Comparison of ENCODE assay signal across 28 mouse cellular contexts in the genomic region with DNA sequence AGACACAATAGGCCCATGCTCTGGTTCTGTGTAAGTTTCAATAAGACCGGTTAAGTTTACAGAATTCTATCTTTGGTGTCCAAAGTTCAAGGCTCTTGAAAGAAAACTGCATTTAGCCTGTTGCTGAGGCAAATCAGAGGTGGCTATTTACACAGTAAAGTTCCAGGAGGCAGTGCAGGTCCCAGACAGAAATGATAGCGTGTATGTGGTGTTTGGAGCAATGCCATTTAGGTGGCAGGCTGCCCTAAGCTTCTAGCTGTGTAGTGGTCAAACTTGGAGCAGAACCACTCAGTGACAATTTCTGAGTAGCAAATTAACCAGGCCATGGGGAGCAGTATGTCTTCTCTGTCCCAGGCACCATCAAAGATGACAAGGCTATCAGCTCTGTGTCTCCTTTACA.
DNase-seq lines count a peak whose midpoint lies in the region; ATAC-seq and TF ChIP-seq lines count a peak whose summit lies in the region.
"Had no signal": no experiment of that assay in that cellular context is flagged by ENCODE, and none has a peak within 500 bp of the region (broad histone marks: within the 10 kb centered on the region; RNA-seq: fewer than 3 reads in every experiment).

No protein-coding gene starts in this region.

- no peak overlapping the region for H3K4me2 ChIP-seq in liver, postnatal 0 days (ENCODE audit: low read depth, low read length)
- no peak overlapping the region for H3K4me2 ChIP-seq in stomach, postnatal 0 days (replicated peaks; ENCODE audit: low read depth)
- H3K4me2 ChIP-seq: embryonic facial prominence, embryonic 13.5 days; forebrain, embryonic 15.5 days; hindbrain, embryonic 13.5 days; limb, embryonic 13.5 days; liver, embryonic 12.5 days; midbrain, embryonic 12.5 days had no signal

- no peak for TF ChIP-seq POLR2A in liver, adult 2 months (IDR thresholded peaks at IDR 0.05; ENCODE audit: extremely low read depth, insufficient read depth, low read length)

- H3K36me3 ChIP-seq in liver, adult 2 months (ENCODE audit: control insufficient read depth, insufficient read depth, low read length), result no peaks in the 10 kb centered on the region
- H3K36me3 ChIP-seq in liver, postnatal 0 days (replicated peaks; ENCODE audit: insufficient read depth, low read length), result no peaks in the 10 kb centered on the region
- H3K36me3 ChIP-seq in stomach, postnatal 0 days (ENCODE audit: control insufficient read depth, insufficient read depth, low read length), result no peaks in the 10 kb centered on the region
- H3K36me3 ChIP-seq: embryonic facial prominence, embryonic 13.5 days; forebrain, embryonic 10.5 days; forebrain, embryonic 15.5 days; hindbrain, embryonic 13.5 days; limb, embryonic 13.5 days; liver, embryonic 12.5 days; midbrain, embryonic 12.5 days had no signal

- H3K27ac ChIP-seq in liver, adult 2 months (replicated peaks; ENCODE audit: insufficient read depth, low read depth, low read length), result no peak overlapping the region
- no peak overlapping the region for H3K27ac ChIP-seq in liver, postnatal 0 days (ENCODE audit: low read depth)
- no peak overlapping the region for H3K27ac ChIP-seq in stomach, postnatal 0 days (replicated peaks)
- H3K27ac ChIP-seq: embryonic facial prominence, embryonic 13.5 days; forebrain, embryonic 10.5 days; forebrain, embryonic 15.5 days; hindbrain, embryonic 13.5 days; kidney, postnatal 0 days; limb, embryonic 13.5 days; liver, embryonic 12.5 days; midbrain, embryonic 12.5 days had no signal

- ATAC-seq in liver, postnatal 0 days, result no peak
- ATAC-seq in stomach, postnatal 0 days (ENCODE audit: low FRiP score, low TSS enrichment), result peak; percentile 96
- ATAC-seq: forebrain, embryonic 15.5 days; intestine, embryonic 16.5 days; liver, embryonic 12.5 days; lung, postnatal 0 days had no signal

- no peaks in the 10 kb centered on the region for H3K79me2 ChIP-seq in liver, adult 2 months (ENCODE audit: control insufficient read depth, insufficient read depth, low read length)

- no peaks in the 10 kb centered on the region for H3K9me3 ChIP-seq in liver, postnatal 0 days (ENCODE audit: low read length)
- H3K9me3 ChIP-seq in stomach, postnatal 0 days (ENCODE audit: control insufficient read depth, low read length), result no peaks in the 10 kb centered on the region
- H3K9me3 ChIP-seq: embryonic facial prominence, embryonic 13.5 days; forebrain, embryonic 10.5 days; forebrain, embryonic 15.5 days; hindbrain, embryonic 13.5 days; limb, embryonic 13.5 days; liver, embryonic 12.5 days; megakaryocyte, embryonic 14.5 days; midbrain, embryonic 12.5 days had no signal

- no peak for TF ChIP-seq EP300 in liver, postnatal 0 days (IDR thresholded peaks at IDR 0.05; ENCODE audit: low read depth)
- TF ChIP-seq EP300 in stomach, postnatal 0 days (optimal IDR thresholded peaks at IDR 0.05), result no peak

- WGBS in liver, adult 2 months, result 20% methylated on average over 2 of the region's 2 CpGs
- WGBS in liver, postnatal 0 days (ENCODE audit: insufficient replicate concordance), result 60% methylated on average over 2 of the region's 2 CpGs
- 63% methylated on average over 2 of the region's 2 CpGs for WGBS in stomach, postnatal 0 days

- no peak overlapping the region for H3K9ac ChIP-seq in liver, adult 2 months (ENCODE audit: low read depth, low read length)
- H3K9ac ChIP-seq in liver, postnatal 0 days (replicated peaks), result no peak overlapping the region
- no peak overlapping the region for H3K9ac ChIP-seq in stomach, postnatal 0 days (ENCODE audit: low read length)
- H3K9ac ChIP-seq: embryonic facial prominence, embryonic 13.5 days; forebrain, embryonic 15.5 days; hindbrain, embryonic 13.5 days; limb, embryonic 13.5 days; liver, embryonic 12.5 days; midbrain, embryonic 12.5 days had no signal

- H3K27me3 ChIP-seq in liver, adult 2 months (ENCODE audit: control insufficient read depth, insufficient read depth, low read length), result no peaks in the 10 kb centered on the region
- H3K27me3 ChIP-seq in liver, postnatal 0 days (ENCODE audit: insufficient read depth, low read length), result no peaks in the 10 kb centered on the region
- H3K27me3 ChIP-seq in stomach, postnatal 0 days (ENCODE audit: control insufficient read depth, insufficient read depth, low read length), result no peaks in the 10 kb centered on the region
- H3K27me3 ChIP-seq: embryonic facial prominence, embryonic 13.5 days; forebrain, embryonic 15.5 days; hindbrain, embryonic 13.5 days; limb, embryonic 13.5 days; liver, embryonic 12.5 days; megakaryocyte, embryonic 14.5 days; midbrain, embryonic 12.5 days had no signal

- no peak overlapping the region for H3K4me3 ChIP-seq in liver, adult 2 months (ENCODE audit: insufficient read depth, low read depth, low read length)
- H3K4me3 ChIP-seq in liver, postnatal 0 days (ENCODE audit: low read depth, low read length), result no peak overlapping the region
- no peak overlapping the region for H3K4me3 ChIP-seq in stomach, postnatal 0 days (ENCODE audit: low read depth, low read length)
- H3K4me3 ChIP-seq: embryonic facial prominence, embryonic 13.5 days; forebrain, embryonic 10.5 days; forebrain, embryonic 15.5 days; hindbrain, embryonic 13.5 days; limb, embryonic 13.5 days; liver, embryonic 12.5 days; megakaryocyte, embryonic 14.5 days; midbrain, embryonic 12.5 days had no signal

- DNase-seq in cerebellum, adult 11-12 months, result peak; percentile 33
- no peak for DNase-seq in cerebellum, postnatal 4 days (ENCODE audit: low spot score in 2 of 2)
- peak; percentile 1 for DNase-seq in liver, adult 2 months (ENCODE audit: extremely low read depth, low read depth, low spot score)
- no peak for DNase-seq in liver, postnatal 0 days
- peak; percentile 42 to 65 for DNase-seq in cerebellum, postnatal 25 days
- DNase-seq in stomach, postnatal 0 days (ENCODE audit: low spot score), result peak; percentile 76
- DNase-seq in gastrocnemius, postnatal 4 days (ENCODE audit: low spot score in 2 of 2), result no peak
- no peak for DNase-seq in B cell, adult 2 months
- DNase-seq: adrenal gland, adult 8-10 months; gastrocnemius, postnatal 36 days; kidney, adult 8-10 months; kidney, postnatal 4 days; lung, adult 18-20 months; lung, postnatal 4 days; right cerebral cortex, postnatal 14 days; thymus, adult 2 months; thymus, postnatal 36 days had no signal

- no peaks in the 10 kb centered on the region for H3K4me1 ChIP-seq in liver, adult 2 months (ENCODE audit: control insufficient read depth, insufficient read depth, low read length)
- no peaks in the 10 kb centered on the region for H3K4me1 ChIP-seq in liver, postnatal 0 days (ENCODE audit: insufficient read depth)
- no peaks in the 10 kb centered on the region for H3K4me1 ChIP-seq in stomach, postnatal 0 days (replicated peaks; ENCODE audit: control insufficient read depth, insufficient read depth)
- H3K4me1 ChIP-seq: embryonic facial prominence, embryonic 13.5 days; forebrain, embryonic 15.5 days; hindbrain, embryonic 13.5 days; limb, embryonic 13.5 days; liver, embryonic 12.5 days; megakaryocyte, embryonic 14.5 days; midbrain, embryonic 12.5 days had no signal

- TF ChIP-seq CTCF in liver, adult 2 months (IDR thresholded peaks at IDR 0.05; ENCODE audit: low read depth, low read length), result no peak
- no peak for TF ChIP-seq CTCF in liver, postnatal 0 days (IDR thresholded peaks at IDR 0.05; ENCODE audit: low read depth)
- TF ChIP-seq CTCF in stomach, postnatal 0 days (IDR thresholded peaks at IDR 0.05; ENCODE audit: low read depth), result peak; percentile 25; the same call in 1 of the 2 replicates

Comparison
In these comparisons a context has a peak if more than half of its experiments do, and no peak if none do; other contexts are left out.
1. DNase-seq: peak in cerebellum, adult 11-12 months (single experiment), liver, adult 2 months (single experiment), cerebellum, postnatal 25 days (2 of 2) and stomach, postnatal 0 days (single experiment); none in cerebellum, postnatal 4 days (0 of 2), liver, postnatal 0 days (single experiment), gastrocnemius, postnatal 4 days (0 of 2) and B cell, adult 2 months (0 of 2).